Mouse (Mus musculus): Measurements from ENCODE around the gene Net1. TPM values are rescaled to one million over a fixed set of nuclear protein-coding genes. Genes with fewer than 3 reads are reported as not detected.

Gene Net1
- polyA plus RNA-seq, 1 experiment from 2014 or later, result 31.9 TPM

GRCm38 (mm10) chr13:3890061-3890460 is 28.0 kb downstream of the Net1 start:
- Histone ChIP-seq H3K4me2 (ENCODE audit: low read length) (no peak overlapping the region), H3K4me3 (ENCODE audit: control insufficient read depth in 1 of 2, insufficient read depth in 1 of 2, low read depth in 1 of 2, low read length in 2 of 2) (no peak overlapping the region), H3K9me3 (ENCODE audit: control insufficient read depth, low read length) (no peaks in the 10 kb centered on the region), H3K9ac (ENCODE audit: low read length) (no peak overlapping the region), H3K36me3 (ENCODE audit: control insufficient read depth, insufficient read depth, low read length) (peaks cover 38% of the 10 kb centered on the region), H3K4me1 (ENCODE audit: control insufficient read depth in 2 of 2, insufficient read depth in 2 of 2, low read length in 2 of 2) (peaks cover 3 to 13% of the 10 kb centered on the region in 2 experiments; a peak in 3 of 4 replicates), H3K27me3 (ENCODE audit: control insufficient read depth, insufficient read depth, low read length) (no peaks in the 10 kb centered on the region), H3K27ac (replicated peaks in 1 of 2; ENCODE audit: control insufficient read depth in 1 of 2, insufficient read depth in 1 of 2, low read depth in 2 of 2, low read length in 2 of 2) (0 out of 4 replicates have a peak overlapping the region, but pooled peaks of 1 of the 2 experiments have one; percentile 18)
- no peak for ATAC-seq (ENCODE audit: insufficient number of reproducible peaks, insufficient read depth, low FRiP score, low read depth)
- 59% methylated on average over 8 of the region's 8 CpGs for WGBS

- no peak overlapping the region for H3K4me2 ChIP-seq (ENCODE audit: low read length)
- H3K27me3 ChIP-seq (ENCODE audit: control insufficient read depth, insufficient read depth, low read length), result no peaks in the 10 kb centered on the region
- peaks cover 3 to 13% of the 10 kb centered on the region in 2 experiments; a peak in 3 of 4 replicates for H3K4me1 ChIP-seq (ENCODE audit: control insufficient read depth in 2 of 2, insufficient read depth in 2 of 2, low read length in 2 of 2)
- H3K27ac ChIP-seq (replicated peaks in 1 of 2; ENCODE audit: control insufficient read depth in 1 of 2, insufficient read depth in 1 of 2, low read depth in 2 of 2, low read length in 2 of 2), result no peak overlapping the region
- no peak overlapping the region for H3K4me3 ChIP-seq (ENCODE audit: control insufficient read depth in 1 of 2, insufficient read depth in 1 of 2, low read depth in 1 of 2, low read length in 2 of 2)
- H3K9ac ChIP-seq (ENCODE audit: low read length), result no peak overlapping the region
- no peaks in the 10 kb centered on the region for H3K9me3 ChIP-seq (ENCODE audit: control insufficient read depth, low read length)
- peaks cover 47% of the 10 kb centered on the region for H3K36me3 ChIP-seq (ENCODE audit: control insufficient read depth, insufficient read depth, low read length)
- ATAC-seq (ENCODE audit: insufficient number of reproducible peaks, insufficient read depth, low FRiP score, low read depth), result no peak
- WGBS, result 81% methylated on average over 3 of the region's 3 CpGs
Observed at GRCm38 (mm10) chr13:3889111-3889510, 28.9 kb downstream of the Net1 start.

GRCm38 (mm10) chr13:3886663-3887062 is 31.4 kb downstream of the Net1 start:
- ATAC-seq (ENCODE audit: insufficient number of reproducible peaks, insufficient read depth, low FRiP score, low read depth), result no peak
- no peak overlapping the region for H3K4me2 ChIP-seq (ENCODE audit: low read length)
- 95% methylated on average over 7 of the region's 7 CpGs for WGBS
- no peak overlapping the region for H3K27ac ChIP-seq (replicated peaks in 1 of 2; ENCODE audit: control insufficient read depth in 1 of 2, insufficient read depth in 1 of 2, low read depth in 2 of 2, low read length in 2 of 2)
- peaks cover 68% of the 10 kb centered on the region for H3K36me3 ChIP-seq (ENCODE audit: control insufficient read depth, insufficient read depth, low read length)
- no peak overlapping the region for H3K4me3 ChIP-seq (ENCODE audit: control insufficient read depth in 1 of 2, insufficient read depth in 1 of 2, low read depth in 1 of 2, low read length in 2 of 2)
- H3K4me1 ChIP-seq (ENCODE audit: control insufficient read depth in 2 of 2, insufficient read depth in 2 of 2, low read length in 2 of 2), result peaks cover 3 to 8% of the 10 kb centered on the region in 2 experiments; a peak in 3 of 4 replicates
- no peaks in the 10 kb centered on the region for H3K27me3 ChIP-seq (ENCODE audit: control insufficient read depth, insufficient read depth, low read length)
- H3K9me3 ChIP-seq (ENCODE audit: control insufficient read depth, low read length), result no peaks in the 10 kb centered on the region
- H3K9ac ChIP-seq (ENCODE audit: low read length), result no peak overlapping the region

- no peak overlapping the region for H3K27ac ChIP-seq (replicated peaks in 1 of 2; ENCODE audit: control insufficient read depth in 1 of 2, insufficient read depth in 1 of 2, low read depth in 2 of 2, low read length in 2 of 2)
Observed at GRCm38 (mm10) chr13:3877679-3878220, 40.3 kb downstream of the Net1 start.

GRCm38 (mm10) chr13:3877185-3877584 is 40.8 kb downstream of the Net1 start:
- H3K27ac ChIP-seq (replicated peaks in 1 of 2; ENCODE audit: control insufficient read depth in 1 of 2, insufficient read depth in 1 of 2, low read depth in 2 of 2, low read length in 2 of 2), result 0 out of 4 replicates have a peak overlapping the region, but pooled peaks of 1 of the 2 experiments have one; percentile 14
- no peaks in the 10 kb centered on the region for H3K27me3 ChIP-seq (ENCODE audit: control insufficient read depth, insufficient read depth, low read length)
- H3K4me1 ChIP-seq (ENCODE audit: control insufficient read depth in 2 of 2, insufficient read depth in 2 of 2, low read length in 2 of 2), result peaks cover 7 to 10% of the 10 kb centered on the region in 2 experiments; a peak in 2 of 4 replicates
- H3K9me3 ChIP-seq (ENCODE audit: control insufficient read depth, low read length), result no peaks in the 10 kb centered on the region
- no peak overlapping the region for H3K4me2 ChIP-seq (ENCODE audit: low read length)
- no peak for ATAC-seq (ENCODE audit: insufficient number of reproducible peaks, insufficient read depth, low FRiP score, low read depth)
- WGBS, result 43% methylated on average over 6 of the region's 6 CpGs
- H3K9ac ChIP-seq (ENCODE audit: low read length), result no peak overlapping the region
- peaks cover 16% of the 10 kb centered on the region for H3K36me3 ChIP-seq (ENCODE audit: control insufficient read depth, insufficient read depth, low read length)
- no peak overlapping the region for H3K4me3 ChIP-seq (ENCODE audit: control insufficient read depth in 1 of 2, insufficient read depth in 1 of 2, low read depth in 1 of 2, low read length in 2 of 2)

More at GRCm38 (mm10) chr13:3877679-3878220, 40.3 kb downstream of the Net1 start:
- H3K4me1 ChIP-seq (ENCODE audit: control insufficient read depth in 2 of 2, insufficient read depth in 2 of 2, low read length in 2 of 2), result peaks cover 7 to 10% of the 10 kb centered on the region in 2 experiments; a peak in 2 of 4 replicates
- no peak overlapping the region for H3K4me3 ChIP-seq (ENCODE audit: control insufficient read depth in 1 of 2, insufficient read depth in 1 of 2, low read depth in 1 of 2, low read length in 2 of 2)
- no peak overlapping the region for H3K9ac ChIP-seq (ENCODE audit: low read length)
- 66% methylated on average over 4 of the region's 4 CpGs for WGBS
- H3K36me3 ChIP-seq (ENCODE audit: control insufficient read depth, insufficient read depth, low read length), result peaks cover 22% of the 10 kb centered on the region
- no peaks in the 10 kb centered on the region for H3K27me3 ChIP-seq (ENCODE audit: control insufficient read depth, insufficient read depth, low read length)
- H3K4me2 ChIP-seq (ENCODE audit: low read length), result no peak overlapping the region
- H3K9me3 ChIP-seq (ENCODE audit: control insufficient read depth, low read length), result no peaks in the 10 kb centered on the region
- no peak for ATAC-seq (ENCODE audit: insufficient number of reproducible peaks, insufficient read depth, low FRiP score, low read depth)

GRCm38 (mm10) chr13:3876448-3876847 is 41.6 kb downstream of the Net1 start:
- H3K4me2 ChIP-seq (ENCODE audit: low read length), result no peak overlapping the region
- peaks cover 9% of the 10 kb centered on the region for H3K36me3 ChIP-seq (ENCODE audit: control insufficient read depth, insufficient read depth, low read length)
- ATAC-seq (ENCODE audit: insufficient number of reproducible peaks, insufficient read depth, low FRiP score, low read depth), result 0 out of 2 replicates have a peak, but pooled peaks have one; percentile 8
- H3K27ac ChIP-seq (replicated peaks in 1 of 2; ENCODE audit: control insufficient read depth in 1 of 2, insufficient read depth in 1 of 2, low read depth in 2 of 2, low read length in 2 of 2), result 0 out of 4 replicates have a peak overlapping the region, but pooled peaks of 1 of the 2 experiments have one; percentile 14
- no peaks in the 10 kb centered on the region for H3K9me3 ChIP-seq (ENCODE audit: control insufficient read depth, low read length)
- H3K4me1 ChIP-seq (ENCODE audit: control insufficient read depth in 2 of 2, insufficient read depth in 2 of 2, low read length in 2 of 2), result peaks cover 7 to 10% of the 10 kb centered on the region in 2 experiments; a peak in 2 of 4 replicates
- H3K4me3 ChIP-seq (ENCODE audit: control insufficient read depth in 1 of 2, insufficient read depth in 1 of 2, low read depth in 1 of 2, low read length in 2 of 2), result no peak overlapping the region
- H3K27me3 ChIP-seq (ENCODE audit: control insufficient read depth, insufficient read depth, low read length), result no peaks in the 10 kb centered on the region
- peak overlapping the region; percentile 8; the same call in 1 of the 2 replicates for H3K9ac ChIP-seq (ENCODE audit: low read length)
- WGBS, result 70% methylated on average over 6 of the region's 6 CpGs

- H3K27me3 ChIP-seq (ENCODE audit: control insufficient read depth, insufficient read depth, low read length), result no peaks in the 10 kb centered on the region
- no peaks in the 10 kb centered on the region for H3K36me3 ChIP-seq (ENCODE audit: control insufficient read depth, insufficient read depth, low read length)
- H3K4me3 ChIP-seq (ENCODE audit: control insufficient read depth in 1 of 2, insufficient read depth in 1 of 2, low read depth in 1 of 2, low read length in 2 of 2), result no peak overlapping the region
- peaks cover 7 to 10% of the 10 kb centered on the region in 2 experiments; a peak in 2 of 4 replicates for H3K4me1 ChIP-seq (ENCODE audit: control insufficient read depth in 2 of 2, insufficient read depth in 2 of 2, low read length in 2 of 2)
- no peak for ATAC-seq (ENCODE audit: insufficient number of reproducible peaks, insufficient read depth, low FRiP score, low read depth)
- H3K4me2 ChIP-seq (ENCODE audit: low read length), result no peak overlapping the region
- no peak overlapping the region for H3K9ac ChIP-seq (ENCODE audit: low read length)
- 88% methylated on average over 4 of the region's 4 CpGs for WGBS
- no peaks in the 10 kb centered on the region for H3K9me3 ChIP-seq (ENCODE audit: control insufficient read depth, low read length)
- H3K27ac ChIP-seq (replicated peaks in 1 of 2; ENCODE audit: control insufficient read depth in 1 of 2, insufficient read depth in 1 of 2, low read depth in 2 of 2, low read length in 2 of 2), result no peak overlapping the region
Observed at GRCm38 (mm10) chr13:3872832-3873231, 45.2 kb downstream of the Net1 start.
